Mouse (Mus musculus): ENCODE results near the gene Gm10197.

DNA sequence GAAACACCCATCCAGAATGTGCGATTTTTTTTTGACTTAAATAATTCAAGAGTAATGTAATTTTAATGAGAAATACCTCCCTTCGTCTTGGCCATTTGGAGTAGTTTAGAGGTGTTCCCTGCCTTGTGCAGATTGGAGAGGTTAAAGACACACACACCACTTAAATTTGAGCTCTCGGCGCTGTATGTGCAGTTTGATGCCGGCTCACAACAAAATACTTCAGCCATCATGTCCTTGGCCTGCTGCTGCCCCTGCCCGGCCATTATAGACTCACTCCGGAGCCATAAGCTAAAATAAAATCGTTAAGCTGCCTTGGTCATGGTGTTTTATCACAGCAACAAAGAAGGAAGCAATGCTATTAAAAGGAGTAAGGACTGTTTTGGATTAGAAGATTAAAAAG lies 19.8 kb upstream of the Gm10197 start:
- no peak for TF ChIP-seq GATA1 (IDR thresholded peaks at IDR 0.05; ENCODE audit: borderline replicate concordance, low read length)
- no peak for TF ChIP-seq FLI1 (IDR thresholded peaks at IDR 0.05; ENCODE audit: low read length)
